Mouse (Mus musculus): ENCODE data around the gene Trim34b. TPM values are rescaled to one million over a fixed set of nuclear protein-coding genes. Genes with fewer than 3 reads are reported as not detected.
"Not testable (repeated sequence)": the region's sequence is repeated elsewhere in the genome, so short reads cannot be mapped to it uniquely, and the experiment has no call there.

Gene Trim34b
- polyA plus RNA-seq, 1 experiment from 2014 or later = 0.13 TPM

DNA sequence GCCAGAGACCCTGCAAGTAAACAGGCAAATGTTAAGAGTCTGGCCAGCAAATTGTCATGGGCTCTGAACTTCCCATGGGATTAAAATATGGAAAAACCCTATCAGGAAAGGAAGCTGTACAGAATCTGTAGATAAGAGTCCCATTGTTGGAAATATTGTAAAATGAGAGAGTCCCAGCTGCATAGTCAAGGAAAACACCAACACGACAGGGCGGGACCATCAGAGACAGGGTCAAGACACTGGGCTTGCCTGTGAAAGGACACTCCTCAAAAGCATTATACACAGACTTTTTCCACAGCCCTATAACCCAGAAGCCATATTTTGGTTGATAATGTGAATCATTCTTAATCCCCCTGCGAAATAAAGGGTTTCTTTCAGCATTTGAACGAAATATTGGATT is 11.5 kb downstream of the Trim34b start:
- H3K36me3 ChIP-seq (ENCODE audit: control insufficient read depth, insufficient read depth); H3K27me3 ChIP-seq (ENCODE audit: control insufficient read depth, insufficient read depth, low read length); H3K4me3 ChIP-seq (ENCODE audit: low read length); H3K9ac ChIP-seq (ENCODE audit: low read length); H3K9me3 ChIP-seq (replicated peaks; ENCODE audit: control insufficient read depth, low read length); H3K4me1 ChIP-seq (ENCODE audit: control insufficient read depth, insufficient read depth, low read length); H3K4me2 ChIP-seq (ENCODE audit: low read depth, low read length); H3K27ac ChIP-seq (ENCODE audit: low read length): not testable (repeated sequence)
- 92% methylated on average over 2 of the region's 4 CpGs for WGBS
- peak; percentile 55; the same call in 1 of the 2 replicates for ATAC-seq (replicated peaks; ENCODE audit: extremely low read depth, insufficient read depth, low FRiP score)

DNA sequence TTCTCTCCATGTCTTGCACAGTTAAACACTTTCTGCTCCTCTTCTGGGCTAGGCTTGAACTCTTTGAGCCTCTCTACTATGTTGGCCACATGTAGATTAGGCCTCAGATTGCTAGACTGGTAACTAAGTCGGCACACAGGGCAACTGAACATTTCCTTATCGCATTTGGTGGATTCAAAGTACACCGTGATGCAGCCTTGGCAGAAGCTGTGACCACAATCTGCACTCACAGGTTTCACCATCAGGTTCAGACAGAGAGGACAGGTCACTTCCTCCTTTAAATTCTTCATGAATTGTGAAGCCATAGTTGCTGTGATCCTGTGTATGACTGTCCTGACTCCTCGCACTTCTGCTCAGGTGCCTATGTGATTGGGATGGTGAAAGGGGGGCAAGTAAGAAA is 18.8 kb downstream of the Trim34b start:
- H3K27ac ChIP-seq (ENCODE audit: low read length); H3K27me3 ChIP-seq (ENCODE audit: control insufficient read depth, insufficient read depth, low read length); H3K9me3 ChIP-seq (replicated peaks; ENCODE audit: control insufficient read depth, low read length); H3K4me1 ChIP-seq (ENCODE audit: control insufficient read depth, insufficient read depth, low read length); H3K9ac ChIP-seq (ENCODE audit: low read length); ATAC-seq (replicated peaks; ENCODE audit: extremely low read depth, insufficient read depth, low FRiP score); H3K4me2 ChIP-seq (ENCODE audit: low read depth, low read length); H3K4me3 ChIP-seq (ENCODE audit: low read length); H3K36me3 ChIP-seq (ENCODE audit: control insufficient read depth, insufficient read depth): not testable (repeated sequence)
- 79% methylated on average over 4 of the region's 4 CpGs for WGBS

DNA sequence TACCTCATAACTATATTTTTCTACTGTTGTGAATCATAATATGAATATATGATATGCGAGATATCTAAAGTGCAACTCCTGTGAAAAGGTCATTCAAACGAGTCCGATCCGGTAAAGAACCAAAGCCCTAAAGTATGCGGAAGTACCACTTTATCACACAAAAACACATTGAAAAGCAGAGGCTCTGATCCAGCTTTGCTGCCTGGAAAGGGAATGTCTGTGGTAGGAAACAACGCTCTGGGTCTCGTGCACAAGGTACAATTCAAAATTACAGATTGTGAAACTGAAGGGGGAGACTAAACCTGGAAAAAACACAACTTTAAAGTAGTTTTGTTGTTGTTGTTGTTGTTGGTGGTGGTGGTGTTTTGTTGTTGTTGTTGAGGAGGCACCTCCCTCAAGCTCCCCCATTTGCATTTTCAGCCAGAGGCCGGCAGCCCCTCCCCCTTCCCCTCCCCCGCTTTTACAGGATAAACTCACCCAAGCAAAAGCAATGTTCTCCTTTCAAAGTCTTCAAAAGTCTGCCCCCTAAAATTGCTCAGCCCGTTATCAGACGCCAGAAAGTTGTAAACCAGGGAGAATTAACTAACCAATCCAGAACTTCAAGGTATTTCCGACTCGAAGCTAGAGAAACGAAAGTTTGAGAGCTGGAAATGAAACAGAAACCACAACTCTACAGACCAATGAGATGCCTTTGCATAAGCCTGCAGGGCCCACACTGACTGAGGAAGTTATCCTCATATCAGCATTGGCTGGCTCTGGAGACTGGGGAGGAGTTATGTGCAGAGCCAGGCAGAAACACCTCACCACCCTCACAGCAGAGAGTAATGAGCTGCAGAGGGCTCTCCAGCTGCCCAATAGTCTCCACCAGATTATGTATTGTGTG is 23.7 kb downstream of the Trim34b start, which contains the start of gene Trim12c:
Gene Trim12c, minus strand, starts transcription at position 646 of the 883 bp plus-strand sequence.
- 2% methylated on average over 14 of the region's 14 CpGs for WGBS
- no peaks in the 10 kb centered on the region for H3K9me3 ChIP-seq (replicated peaks; ENCODE audit: control insufficient read depth, low read length)
- peak; percentile 100 for ATAC-seq (replicated peaks; ENCODE audit: extremely low read depth, insufficient read depth, low FRiP score)

DNA sequence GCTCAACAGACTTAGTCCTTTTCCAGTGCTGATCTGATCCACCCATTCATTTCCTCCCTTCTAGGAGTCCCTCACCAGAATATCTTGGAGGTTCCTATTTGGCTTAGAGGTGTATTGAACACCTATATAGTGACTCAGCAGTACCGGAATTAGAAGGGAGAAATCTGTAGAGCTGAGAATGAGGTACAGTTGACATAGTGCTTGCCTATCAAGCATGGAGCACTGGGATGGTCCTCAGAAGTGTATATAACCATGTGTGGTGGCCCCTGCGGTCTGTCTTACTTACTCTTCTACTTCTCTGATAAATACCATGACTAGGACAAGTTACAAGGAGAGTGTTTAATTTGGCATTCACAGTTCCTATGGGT is 24.3 kb downstream of the Trim34b start:
- Histone ChIP-seq H3K36me3 (ENCODE audit: control insufficient read depth, insufficient read depth) (no peaks in the 10 kb centered on the region), H3K4me1 (ENCODE audit: control insufficient read depth, insufficient read depth, low read length) (peaks cover 4% of the 10 kb centered on the region), H3K4me2 (ENCODE audit: low read depth, low read length) (peak overlapping the region; percentile 46), H3K4me3 (ENCODE audit: low read length) (peak overlapping the region; percentile 71), H3K27me3 (ENCODE audit: control insufficient read depth, insufficient read depth, low read length) (no peaks in the 10 kb centered on the region), H3K27ac (ENCODE audit: low read length) (peak overlapping the region; percentile 61), H3K9ac (ENCODE audit: low read length) (peak overlapping the region; percentile 30; the same call in 1 of the 2 replicates), H3K9me3 (replicated peaks; ENCODE audit: control insufficient read depth, low read length) (no peaks in the 10 kb centered on the region)
- 63% methylated on average over 2 of the region's 2 CpGs for WGBS
- ATAC-seq (replicated peaks; ENCODE audit: extremely low read depth, insufficient read depth, low FRiP score) = no peak

More for the DNA sequence above, 23.7 kb downstream of the Trim34b start, which contains the start of gene Trim12c:
- Histone ChIP-seq H3K36me3 (ENCODE audit: control insufficient read depth, insufficient read depth) (no peaks in the 10 kb centered on the region), H3K4me2 (ENCODE audit: low read depth, low read length) (peak within 1 kb of the TSS; percentile 81), H3K27ac (ENCODE audit: low read length) (peak within 1 kb of the TSS; percentile 82), H3K9ac (ENCODE audit: low read length) (peak within 1 kb of the TSS; percentile 70), H3K27me3 (ENCODE audit: control insufficient read depth, insufficient read depth, low read length) (no peaks in the 10 kb centered on the region), H3K4me3 (ENCODE audit: low read length) (peak within 1 kb of the TSS; percentile 71), H3K4me1 (ENCODE audit: control insufficient read depth, insufficient read depth, low read length) (peaks cover 4% of the 10 kb centered on the region)

DNA sequence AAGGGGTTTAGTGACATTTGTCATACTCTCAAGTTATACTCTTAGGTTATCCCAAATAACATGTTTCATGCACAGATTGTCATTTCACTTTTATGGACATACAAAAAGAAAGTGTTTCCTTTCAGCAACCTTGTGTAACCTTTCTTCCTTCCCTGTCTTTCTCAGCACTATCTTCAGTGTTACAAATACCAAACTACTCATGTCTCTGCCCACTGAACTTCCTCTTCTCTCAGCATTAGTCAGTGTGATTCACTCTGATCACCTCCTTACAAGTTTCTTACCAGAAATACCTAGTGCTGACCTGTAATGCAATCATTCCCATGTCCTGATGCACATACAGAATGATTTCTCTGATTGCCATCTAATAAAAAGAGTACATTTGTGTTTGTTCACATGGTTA is 37.1 kb downstream of the Trim34b start:
- Histone ChIP-seq H3K36me3 (ENCODE audit: control insufficient read depth, insufficient read depth) (no peaks in the 10 kb centered on the region), H3K4me1 (ENCODE audit: control insufficient read depth, insufficient read depth, low read length) (no peaks in the 10 kb centered on the region), H3K27me3 (ENCODE audit: control insufficient read depth, insufficient read depth, low read length) (no peaks in the 10 kb centered on the region), H3K4me3 (ENCODE audit: low read length) (no peak overlapping the region), H3K4me2 (ENCODE audit: low read depth, low read length) (no peak overlapping the region), H3K27ac (ENCODE audit: low read length) (no peak overlapping the region), H3K9ac (ENCODE audit: low read length) (no peak overlapping the region), H3K9me3 (replicated peaks; ENCODE audit: control insufficient read depth, low read length) (no peaks in the 10 kb centered on the region)
- ATAC-seq (replicated peaks; ENCODE audit: extremely low read depth, insufficient read depth, low FRiP score) = no peak

DNA sequence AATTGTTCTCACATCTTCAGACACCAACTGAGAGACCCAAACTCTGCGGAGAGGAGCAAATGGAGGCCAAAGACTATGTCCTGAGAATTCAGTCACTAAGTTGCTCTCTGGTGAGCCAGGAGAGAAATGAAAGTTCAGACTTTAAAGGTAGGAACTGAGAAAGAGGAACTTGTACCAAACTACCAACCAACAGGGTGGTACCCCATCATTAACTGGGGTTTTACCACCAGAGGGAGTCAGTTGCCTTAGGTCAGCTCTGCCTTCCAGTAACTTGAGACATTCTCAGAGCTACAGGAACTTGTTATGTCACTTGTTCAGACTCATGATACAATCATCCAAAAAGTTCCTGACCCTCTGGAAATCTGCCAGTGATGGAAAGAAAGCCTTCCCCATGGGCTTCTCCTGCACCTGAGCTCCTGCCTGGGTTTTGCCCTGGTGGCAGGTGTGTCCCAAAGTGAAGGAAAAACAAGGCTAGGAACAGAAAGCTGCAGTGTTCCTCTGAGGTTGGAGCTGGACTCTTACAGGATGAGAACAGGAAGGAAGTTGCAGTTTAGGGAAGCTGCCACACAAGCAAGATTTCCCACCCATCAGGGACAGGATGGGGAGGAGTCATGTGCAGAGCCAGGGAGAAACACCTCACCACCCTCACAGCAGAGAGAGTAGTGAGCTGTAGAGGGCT is 40.6 kb downstream of the Trim34b start, which contains the start of gene Trim30b:
Gene Trim30b, minus strand, starts transcription at position 149 of the 679 bp plus-strand sequence.
- H3K4me1 ChIP-seq (ENCODE audit: control insufficient read depth, insufficient read depth, low read length) = no peaks in the 10 kb centered on the region
- H3K27me3 ChIP-seq (ENCODE audit: control insufficient read depth, insufficient read depth, low read length) = no peaks in the 10 kb centered on the region
- H3K9ac ChIP-seq (ENCODE audit: low read length) = no peak within 1 kb of the TSS
- no peaks in the 10 kb centered on the region for H3K36me3 ChIP-seq (ENCODE audit: control insufficient read depth, insufficient read depth)
- H3K4me2 ChIP-seq (ENCODE audit: low read depth, low read length) = no peak within 1 kb of the TSS
- no peak within 1 kb of the TSS for H3K4me3 ChIP-seq (ENCODE audit: low read length)
- WGBS = 58% methylated on average over 1 of the region's 1 CpGs
- no peak; the same call in 1 of the 2 replicates for ATAC-seq (replicated peaks; ENCODE audit: extremely low read depth, insufficient read depth, low FRiP score)
- H3K9me3 ChIP-seq (replicated peaks; ENCODE audit: control insufficient read depth, low read length) = no peaks in the 10 kb centered on the region
- no peak within 1 kb of the TSS for H3K27ac ChIP-seq (ENCODE audit: low read length)

Other genes starting within 250 kb of the Trim34b start
- gene Olfr645, start 244.0 kb upstream of the Trim34b start, polyA plus RNA-seq (2015; fragmentation: Nextera tagmentation; extraction: Ambion mirVana) = not detected in 2 replicates
- gene Olfr646, start 224.6 kb upstream of the Trim34b start, polyA plus RNA-seq (2015; fragmentation: Nextera tagmentation; extraction: Ambion mirVana) = not detected in 2 replicates
- gene Ubqln5, start 199.6 kb upstream of the Trim34b start, polyA plus RNA-seq (2015; fragmentation: Nextera tagmentation; extraction: Ambion mirVana) = not detected in 2 replicates
- not detected in 2 replicates for gene Olfr643, start 192.1 kb upstream of the Trim34b start, polyA plus RNA-seq (2015; fragmentation: Nextera tagmentation; extraction: Ambion mirVana)
- gene Ubqln3, start 186.2 kb upstream of the Trim34b start, polyA plus RNA-seq (2015; fragmentation: Nextera tagmentation; extraction: Ambion mirVana) = not detected in 2 replicates
- gene Ubqlnl, start 178.9 kb upstream of the Trim34b start, polyA plus RNA-seq (2015; fragmentation: Nextera tagmentation; extraction: Ambion mirVana) = not detected in 2 replicates
- gene Olfm5, start 164.6 kb upstream of the Trim34b start, polyA plus RNA-seq (2015; fragmentation: Nextera tagmentation; extraction: Ambion mirVana) = 0.08 TPM in 1 of 2 replicates, not detected in the other
- 0.17 and 0.24 TPM in 2 replicates for gene Olfr648, start 146.1 kb upstream of the Trim34b start, polyA plus RNA-seq (2015; fragmentation: Nextera tagmentation; extraction: Ambion mirVana)
- gene Olfr649, start 133.5 kb upstream of the Trim34b start, polyA plus RNA-seq (2015; fragmentation: Nextera tagmentation; extraction: Ambion mirVana) = not detected in 2 replicates
- 0.97 and 1.4 TPM in 2 replicates for gene Trim6, start 110.7 kb upstream of the Trim34b start, polyA plus RNA-seq (2015; fragmentation: Nextera tagmentation; extraction: Ambion mirVana)
- 3.0 and 4.3 TPM in 2 replicates for gene Trim34a, start 85.0 kb upstream of the Trim34b start, polyA plus RNA-seq (2015; fragmentation: Nextera tagmentation; extraction: Ambion mirVana)
- 0.68 and 0.74 TPM in 2 replicates for gene Trim5, start 41.4 kb upstream of the Trim34b start, polyA plus RNA-seq (2015; fragmentation: Nextera tagmentation; extraction: Ambion mirVana)
- 7.5 and 10.1 TPM in 2 replicates for gene Trim12a, start 14.0 kb upstream of the Trim34b start, polyA plus RNA-seq (2015; fragmentation: Nextera tagmentation; extraction: Ambion mirVana)
- 2.2 and 2.9 TPM in 2 replicates for gene Trim12c, start 23.9 kb downstream of the Trim34b start, polyA plus RNA-seq (2015; fragmentation: Nextera tagmentation; extraction: Ambion mirVana)
- gene Trim30b, start 40.4 kb downstream of the Trim34b start, polyA plus RNA-seq (2015; fragmentation: Nextera tagmentation; extraction: Ambion mirVana) = 0.05 and 0.07 TPM in 2 replicates
- gene Trim30c, start 71.4 kb downstream of the Trim34b start, polyA plus RNA-seq (2015; fragmentation: Nextera tagmentation; extraction: Ambion mirVana) = 0.11 and 0.26 TPM in 2 replicates
- gene Trim30a, start 135.7 kb downstream of the Trim34b start, polyA plus RNA-seq (2015; fragmentation: Nextera tagmentation; extraction: Ambion mirVana) = 1.3 and 2.2 TPM in 2 replicates
- gene Trim30d, start 178.4 kb downstream of the Trim34b start, polyA plus RNA-seq (2015; fragmentation: Nextera tagmentation; extraction: Ambion mirVana) = 0.41 and 0.95 TPM in 2 replicates
- not detected in 2 replicates for gene Olfr651, start 220.7 kb downstream of the Trim34b start, polyA plus RNA-seq (2015; fragmentation: Nextera tagmentation; extraction: Ambion mirVana)
- gene Olfr652, start 231.4 kb downstream of the Trim34b start, polyA plus RNA-seq (2015; fragmentation: Nextera tagmentation; extraction: Ambion mirVana) = not detected in 2 replicates
- gene Olfr653, start 247.8 kb downstream of the Trim34b start, polyA plus RNA-seq (2015; fragmentation: Nextera tagmentation; extraction: Ambion mirVana) = not detected in 2 replicates